Mouse (Mus musculus) left cerebral cortex, adult 2 months (tissue): ENCODE data around the gene Lmo3. TPM values are rescaled to one million over a fixed set of nuclear protein-coding genes. Genes with fewer than 3 reads are reported as not detected.

Experiments used
- DNase-seq, 2 experiments: peaks; one replicate each; pipeline ENCODE4 v3.0.0; 2021 to 2022; ENCODE audit warnings: low spot score in 2 of 2, mixed read lengths in 1 of 2; ENCODE audit errors: extremely low spot score in 1 of 2
- H3K27ac ChIP-seq: fragments of 200-600 bp; 2 replicates; pipeline ENCODE4 v1.8.1; 2022
- H3K4me3 ChIP-seq: fragments of 200-600 bp; 2 replicates; pipeline ENCODE4 v1.8.1; 2022
- CTCF ChIP-seq: fragments of 200-600 bp; IDR thresholded peaks from 2 replicates; pipeline ENCODE4 v1.8.1; 2022; ENCODE audit warnings: antibody characterized with exemption, mild to moderate bottlenecking, moderate library complexity
- intact Hi-C: fragments of 180-260 bp; cut with DNase I; formaldehyde crosslinking; loops from one replicate; pipeline ENCODE4 v1.15.1; 2025
- total RNA-seq, 2 experiments: library from RNA; stranded (reverse); gene quantifications; 2 replicates each; pipeline ENCODE4 v1.2.3; 2021

The Lmo3 gene
- total RNA-seq, 2 experiments from 2014 or later = 143 to 158 TPM

GRCm38 (mm10) chr6:138346558-138346957, 235.2 kb downstream of the Lmo3 start:
- intact Hi-C loops = no loop called here
- no peak for DNase-seq
- no peak for TF ChIP-seq CTCF
- Histone ChIP-seq H3K27ac (no peak overlapping the region), H3K4me3 (no peak overlapping the region)

GRCm38 (mm10) chr6:138335858-138336257, 245.9 kb downstream of the Lmo3 start:
- TF ChIP-seq CTCF = no peak
- H3K4me3 ChIP-seq = no peak overlapping the region
- H3K27ac ChIP-seq = no peak overlapping the region
- intact Hi-C loops = no loop called here
- no peak for DNase-seq

- Histone ChIP-seq H3K27ac (no peak overlapping the region), H3K4me3 (no peak overlapping the region)
- intact Hi-C loops = no loop called here
- no peak for DNase-seq
- no peak for TF ChIP-seq CTCF
These were observed 247.8 kb downstream of the Lmo3 start for GRCm38 (mm10) chr6:138333991-138334390.

GRCm38 (mm10) chr6:138325744-138326400, 255.9 kb downstream of the Lmo3 start:
- H3K27ac ChIP-seq = no peak overlapping the region
- no peak for DNase-seq
- H3K4me3 ChIP-seq = no peak overlapping the region
- intact Hi-C loops = no loop called here
- no peak for TF ChIP-seq CTCF

DNA sequence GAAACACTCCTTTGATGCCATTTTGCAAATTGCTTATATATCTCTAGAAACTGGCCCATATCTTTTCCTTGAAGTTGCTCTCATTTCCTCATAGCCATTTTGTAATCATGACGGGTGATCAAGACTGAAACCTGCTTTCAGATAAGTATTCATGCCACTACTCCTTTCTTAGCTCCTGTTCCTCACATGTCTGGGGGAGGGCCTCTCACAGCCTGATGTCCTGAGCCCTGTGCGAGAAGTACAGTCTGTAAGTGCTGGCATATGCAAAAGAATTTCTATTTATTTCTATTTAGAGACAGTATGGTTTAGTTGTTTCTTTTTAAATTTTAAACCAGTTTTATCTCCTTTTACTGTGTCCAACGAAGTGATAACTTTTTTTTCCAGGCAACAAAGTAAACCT, 256.6 kb downstream of the Lmo3 start:
- no peak for TF ChIP-seq CTCF
- intact Hi-C loops = no loop called here
- no peak for DNase-seq
- no peak overlapping the region for H3K4me3 ChIP-seq
- H3K27ac ChIP-seq = no peak overlapping the region

DNA sequence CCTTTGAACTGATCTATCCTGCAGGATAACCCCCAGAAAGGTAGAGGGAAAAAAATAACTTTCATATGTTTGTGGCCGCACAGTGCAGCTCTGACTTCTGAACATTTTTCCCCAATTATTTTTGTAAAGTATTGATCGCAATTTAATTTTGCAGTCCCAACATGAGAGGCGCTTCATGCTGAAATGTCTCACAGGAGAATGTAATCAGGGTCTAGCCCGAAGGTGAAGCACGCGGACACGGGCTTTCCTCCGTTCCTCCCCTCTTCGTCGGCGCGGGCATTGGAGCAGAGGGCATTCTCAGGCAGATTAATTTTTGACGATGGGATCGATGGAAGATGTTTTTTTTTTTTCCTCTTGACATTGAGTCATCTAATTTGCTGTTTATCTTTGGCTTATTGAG, 258.4 kb downstream of the Lmo3 start:
- no peak for TF ChIP-seq CTCF
- DNase-seq = no peak
- H3K4me3 ChIP-seq = no peak overlapping the region
- intact Hi-C loops = no loop called here
- no peak overlapping the region for H3K27ac ChIP-seq

- H3K27ac ChIP-seq = no peak overlapping the region
- no peak for DNase-seq
- intact Hi-C loops = no loop called here
- no peak overlapping the region for H3K4me3 ChIP-seq
- no peak for TF ChIP-seq CTCF
These were observed 261.5 kb downstream of the Lmo3 start for GRCm38 (mm10) chr6:138320190-138320737.

Other genes starting within 250 kb of the Lmo3 start
- gene Igbp1b, start 76.6 kb upstream of the Lmo3 start, total RNA-seq = under 1 TPM; 0.54 to 0.94 TPM